Mouse (Mus musculus) forebrain, embryonic 10.5 days (tissue): ENCODE measurements at regions not wholly inside any gene's neighbourhood (a gene's known extent, or its start where the extent isn't known, plus 50 kb on each side); places are given as distances from the start of the nearest gene placed in this dataset.

Experiments
- DNase-seq: peaks from one replicate; pipeline ENCODE4 v3.0.0-alpha.2; 2017; ENCODE audit warnings: low spot score; ENCODE audit errors: extremely low spot score
- H3K27ac ChIP-seq: fragments of 300-500 bp; sonication (generic); 2 replicates; pipeline ENCODE4 v1.5.1; 2016; ENCODE audit warnings: mild to moderate bottlenecking
- H3K27me3 ChIP-seq: fragments of 300-500 bp; sonication (generic); 2 replicates; pipeline ENCODE4 v1.6.1; 2016; ENCODE audit warnings: mild to moderate bottlenecking; ENCODE audit not compliant: poor library complexity, severe bottlenecking
- H3K36me3 ChIP-seq: fragments of 300-500 bp; sonication (generic); replicated peaks from 2 replicates; pipeline ENCODE4 v1.6.1; 2016; ENCODE audit warnings: mild to moderate bottlenecking, moderate library complexity
- H3K4me1 ChIP-seq: fragments of 300-500 bp; sonication (generic); 2 replicates; pipeline ENCODE4 v1.6.1; 2016
- H3K4me3 ChIP-seq: fragments of 300-500 bp; sonication (generic); 2 replicates; pipeline ENCODE4 v1.5.1; 2016; ENCODE audit warnings: mild to moderate bottlenecking, moderate library complexity
- H3K9me3 ChIP-seq: fragments of 300-500 bp; sonication (generic); 2 replicates; pipeline ENCODE4 v1.6.1; 2016; ENCODE audit warnings: mild to moderate bottlenecking, moderate library complexity
- WGBS: fragments of 180-500 bp; shearing (Covaris S2); methylation state at CpG from one replicate; pipeline ENCODE4 v1.1.7; 2016; 5-methylcytosine and 5-hydroxymethylcytosine counted together

- no peak overlapping the region for H3K27ac ChIP-seq
- WGBS = 79% methylated on average over 3 of the region's 3 CpGs
- H3K4me1 ChIP-seq = no peaks in the 10 kb centered on the region
- H3K9me3 ChIP-seq = no peaks in the 10 kb centered on the region
- no peak overlapping the region for H3K4me3 ChIP-seq
- no peaks in the 10 kb centered on the region for H3K36me3 ChIP-seq
- DNase-seq = no peak
- no peaks in the 10 kb centered on the region for H3K27me3 ChIP-seq
Observed at GRCm38 (mm10) chr5:113408588-113408987, 51.5 kb downstream of the Aym1 start.

GRCm38 (mm10) chr5:113410963-113411362, 53.9 kb downstream of the Aym1 start:
- H3K36me3 ChIP-seq = no peaks in the 10 kb centered on the region
- H3K9me3 ChIP-seq = no peaks in the 10 kb centered on the region
- H3K4me1 ChIP-seq = no peaks in the 10 kb centered on the region
- no peak overlapping the region for H3K27ac ChIP-seq
- no peak overlapping the region for H3K4me3 ChIP-seq
- 81% methylated on average over 13 of the region's 13 CpGs for WGBS
- H3K27me3 ChIP-seq = no peaks in the 10 kb centered on the region
- no peak for DNase-seq

DNA sequence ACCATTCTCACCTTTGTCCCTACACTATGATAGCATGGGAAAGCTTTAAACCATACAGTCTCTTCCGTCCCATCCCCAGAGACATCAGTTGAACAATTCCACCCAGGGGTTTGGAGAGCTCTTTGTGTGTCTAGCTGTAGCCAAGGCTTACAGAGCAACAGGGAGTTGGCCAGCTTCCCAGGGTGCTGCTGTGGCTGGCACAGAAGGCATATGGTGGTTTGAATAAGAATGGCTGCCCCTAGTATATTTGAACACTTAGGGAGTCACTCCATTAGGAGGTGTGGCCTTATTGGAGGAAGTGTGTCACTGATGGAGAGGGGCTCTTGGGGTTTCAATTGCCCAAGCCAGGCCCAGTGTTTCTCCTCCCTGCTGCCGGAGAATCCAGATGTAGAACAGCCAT, 57.5 kb downstream of the Aym1 start:
- no peak for DNase-seq
- no peaks in the 10 kb centered on the region for H3K9me3 ChIP-seq
- no peaks in the 10 kb centered on the region for H3K4me1 ChIP-seq
- no peak overlapping the region for H3K4me3 ChIP-seq
- no peak overlapping the region for H3K27ac ChIP-seq
- no peaks in the 10 kb centered on the region for H3K27me3 ChIP-seq
- 89% methylated on average over 2 of the region's 2 CpGs for WGBS
- no peaks in the 10 kb centered on the region for H3K36me3 ChIP-seq

DNA sequence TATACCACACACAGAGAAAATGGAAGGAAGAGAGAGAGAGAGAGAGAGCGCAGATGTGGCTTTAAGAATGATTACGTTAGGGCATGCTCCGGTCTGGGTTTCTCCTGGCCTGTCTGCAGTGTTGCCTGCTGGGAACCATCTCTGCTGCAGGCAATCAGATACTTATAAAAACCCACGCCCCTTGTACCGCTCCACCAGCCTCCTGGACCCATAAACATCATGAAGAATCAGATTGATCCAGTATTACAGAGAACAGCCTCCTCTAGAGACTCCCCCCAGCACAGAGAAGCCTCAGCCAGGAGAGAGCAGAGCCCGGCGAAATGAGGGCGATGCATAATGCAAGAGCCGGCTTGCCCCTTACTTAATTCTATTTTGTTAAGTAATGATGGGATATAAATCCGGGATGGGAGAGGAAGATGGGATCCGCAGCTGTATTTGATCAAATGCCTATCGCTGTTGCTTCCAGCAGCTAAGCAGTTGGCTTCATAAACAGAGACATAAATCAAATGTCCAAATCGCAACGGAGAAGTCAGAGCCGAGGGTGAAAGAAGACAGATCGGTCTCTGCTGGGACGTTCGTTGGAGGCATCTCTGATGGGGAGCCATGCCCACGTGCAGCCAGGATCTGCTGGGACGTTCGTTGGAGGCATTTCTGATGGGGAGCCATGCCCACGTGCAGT, 61.4 kb downstream of the Aym1 start:
- Histone ChIP-seq H3K4me1 (peaks cover 26% of the 10 kb centered on the region), H3K27ac (no peak overlapping the region), H3K36me3 (no peaks in the 10 kb centered on the region), H3K27me3 (no peaks in the 10 kb centered on the region), H3K4me3 (no peak overlapping the region), H3K9me3 (no peaks in the 10 kb centered on the region)
- DNase-seq = no peak
- WGBS = 90% methylated on average over 22 of the region's 22 CpGs

- H3K4me3 ChIP-seq = no peak overlapping the region
- H3K27ac ChIP-seq = no peak overlapping the region
- no peaks in the 10 kb centered on the region for H3K36me3 ChIP-seq
- no peaks in the 10 kb centered on the region for H3K9me3 ChIP-seq
- no peaks in the 10 kb centered on the region for H3K27me3 ChIP-seq
- 60% methylated on average over 5 of the region's 5 CpGs for WGBS
- peaks cover 26% of the 10 kb centered on the region for H3K4me1 ChIP-seq
- no peak for DNase-seq
Observed at GRCm38 (mm10) chr5:113420619-113421018, 63.5 kb downstream of the Aym1 start.

DNA sequence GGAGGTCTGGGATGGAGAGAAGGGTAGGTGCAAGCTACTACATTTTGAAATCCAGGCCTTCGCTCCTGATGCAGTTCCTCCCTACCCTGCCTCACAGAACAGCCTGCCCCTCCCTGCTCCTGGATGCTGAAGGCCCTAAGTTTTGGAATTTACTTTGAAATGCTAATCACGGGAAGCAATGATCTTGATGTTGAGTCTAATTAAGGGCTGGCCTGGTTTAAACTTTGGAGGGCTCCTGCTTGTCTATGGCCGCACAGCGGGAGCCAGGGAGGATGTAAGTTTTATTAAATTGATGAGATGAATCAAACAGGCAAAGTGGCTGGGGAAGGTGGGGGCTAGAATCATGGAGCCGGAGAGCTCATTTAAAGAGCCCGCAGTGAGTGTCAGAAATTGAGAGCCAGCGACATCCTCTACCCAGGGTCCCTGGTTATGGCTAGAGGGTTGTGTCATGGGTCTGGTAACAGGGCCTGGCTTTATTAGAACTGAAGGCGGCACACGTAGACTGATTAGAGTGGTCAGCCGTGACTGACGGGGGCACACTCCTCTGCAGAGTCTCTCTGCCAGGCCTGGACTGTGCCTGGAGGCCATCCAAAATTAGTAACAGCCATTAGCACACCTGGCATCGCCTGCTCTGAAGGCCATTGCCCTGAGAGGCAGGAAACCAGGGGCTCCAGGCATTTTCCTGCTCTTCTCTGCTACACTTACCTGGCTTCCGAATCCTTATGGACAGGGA, 65.1 kb downstream of the Aym1 start:
- no peaks in the 10 kb centered on the region for H3K27me3 ChIP-seq
- peak; percentile 17 for DNase-seq
- no peak overlapping the region for H3K4me3 ChIP-seq
- no peaks in the 10 kb centered on the region for H3K9me3 ChIP-seq
- WGBS = 71% methylated on average over 13 of the region's 13 CpGs
- H3K4me1 ChIP-seq = peaks cover 26% of the 10 kb centered on the region
- no peaks in the 10 kb centered on the region for H3K36me3 ChIP-seq
- H3K27ac ChIP-seq = no peak overlapping the region

GRCm38 (mm10) chr5:113422726-113423110, 65.6 kb downstream of the Aym1 start:
- Histone ChIP-seq H3K4me1 (peaks cover 26% of the 10 kb centered on the region), H3K4me3 (no peak overlapping the region), H3K27ac (no peak overlapping the region), H3K27me3 (no peaks in the 10 kb centered on the region), H3K9me3 (no peaks in the 10 kb centered on the region), H3K36me3 (no peaks in the 10 kb centered on the region)
- no peak for DNase-seq
- WGBS = 78% methylated on average over 3 of the region's 3 CpGs

- H3K4me3 ChIP-seq = no peak overlapping the region
- no peak overlapping the region for H3K27ac ChIP-seq
- H3K27me3 ChIP-seq = no peaks in the 10 kb centered on the region
- no peak for DNase-seq
- no peaks in the 10 kb centered on the region for H3K9me3 ChIP-seq
- peaks cover 4% of the 10 kb centered on the region for H3K4me1 ChIP-seq
- WGBS = 82% methylated on average over 7 of the region's 7 CpGs
- no peaks in the 10 kb centered on the region for H3K36me3 ChIP-seq
Observed at GRCm38 (mm10) chr5:113427779-113428178, 62.4 kb upstream of the Wscd2 start.

DNA sequence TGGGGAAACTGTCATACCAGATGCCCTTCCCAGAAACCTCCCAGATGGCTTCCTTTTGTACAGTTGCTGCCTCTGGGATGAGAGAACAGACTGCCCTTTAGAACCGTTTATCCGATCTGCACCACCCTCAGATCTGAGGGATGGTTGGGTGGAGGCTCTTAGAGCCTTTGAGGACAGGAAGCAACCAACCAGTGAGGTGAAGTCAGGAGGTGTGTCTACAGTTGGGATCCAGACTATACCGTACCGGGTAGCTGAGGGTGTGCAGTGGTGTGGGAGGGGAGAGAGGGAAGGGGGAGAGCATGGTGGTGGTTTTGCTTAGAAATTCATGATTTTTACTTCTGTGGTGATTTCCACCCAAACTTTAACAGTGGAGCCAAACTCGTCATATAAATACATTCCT, 58.8 kb upstream of the Wscd2 start:
- WGBS = 87% methylated on average over 5 of the region's 5 CpGs
- Histone ChIP-seq H3K4me3 (no peak overlapping the region), H3K4me1 (peaks cover 8% of the 10 kb centered on the region), H3K27me3 (no peaks in the 10 kb centered on the region), H3K36me3 (no peaks in the 10 kb centered on the region), H3K27ac (no peak overlapping the region), H3K9me3 (no peaks in the 10 kb centered on the region)
- no peak for DNase-seq

DNA sequence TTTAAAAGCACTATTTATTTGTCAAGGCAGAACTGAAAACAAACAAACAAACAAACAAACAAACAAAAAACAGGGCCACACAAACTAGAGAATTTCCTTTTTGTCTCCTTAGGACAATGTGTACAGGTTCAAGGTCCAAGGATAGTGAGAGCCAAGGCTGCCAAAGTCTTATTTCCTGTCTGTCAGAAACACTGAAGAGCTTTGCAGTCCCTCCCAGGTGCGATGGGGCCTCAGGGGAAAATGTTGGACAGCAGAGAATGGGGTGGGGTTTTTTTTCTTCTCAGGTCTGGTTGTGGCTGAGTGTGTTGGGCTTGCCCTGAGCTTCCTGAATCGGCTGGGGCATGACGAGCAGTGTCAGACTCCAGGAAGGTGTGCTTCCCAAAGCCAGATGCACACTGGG, 53.1 kb upstream of the Wscd2 start:
- no peaks in the 10 kb centered on the region for H3K27me3 ChIP-seq
- H3K27ac ChIP-seq = no peak overlapping the region
- DNase-seq = no peak
- H3K36me3 ChIP-seq = no peaks in the 10 kb centered on the region
- no peak overlapping the region for H3K4me3 ChIP-seq
- no peaks in the 10 kb centered on the region for H3K9me3 ChIP-seq
- 81% methylated on average over 3 of the region's 3 CpGs for WGBS
- H3K4me1 ChIP-seq = peaks cover 16% of the 10 kb centered on the region
